Mouse (Mus musculus) limb, embryonic 11.5 days (tissue): ENCODE data around the gene Prkg2. TPM values are rescaled to one million over a fixed set of nuclear protein-coding genes. Genes with fewer than 3 reads are reported as not detected.
A peak's percentile ranks its signal among the peaks of the same experiment; 100 is the strongest.

Experiments used
- ATAC-seq: fragments of 200-750 bp; cut with Nextera tagmentation; 2 replicates; pipeline ENCODE4 v1.8.0; 2017; ENCODE audit warnings: low read depth; ENCODE audit not compliant: insufficient number of reproducible peaks, low FRiP score, low TSS enrichment
- DNase-seq: peaks from one replicate; pipeline ENCODE4 v3.0.0-alpha.2; 2015; ENCODE audit warnings: low spot score
- H3K27ac ChIP-seq: fragments of 300-500 bp; sonication (generic); replicated peaks from 2 replicates; pipeline ENCODE4 v1.5.1; 2014; ENCODE audit warnings: low read depth, mild to moderate bottlenecking, low read length
- H3K27me3 ChIP-seq: fragments of 300-500 bp; sonication (generic); 2 replicates; pipeline ENCODE4 v1.6.1; 2014; ENCODE audit warnings: mild to moderate bottlenecking, low read length, mixed read lengths; ENCODE audit not compliant: control insufficient read depth, insufficient read depth
- H3K36me3 ChIP-seq: fragments of 300-500 bp; sonication (generic); 2 replicates; pipeline ENCODE4 v1.6.1; 2014; ENCODE audit warnings: mild to moderate bottlenecking, low read length, moderate library complexity, mixed read lengths; ENCODE audit not compliant: control insufficient read depth, insufficient read depth
- H3K4me1 ChIP-seq: fragments of 300-500 bp; sonication (generic); 2 replicates; pipeline ENCODE4 v1.6.1; 2014; ENCODE audit warnings: low read length, mixed read lengths; ENCODE audit not compliant: control insufficient read depth, insufficient read depth
- H3K4me2 ChIP-seq: fragments of 300-500 bp; sonication (generic); 2 replicates; pipeline ENCODE4 v1.6.1; 2014; ENCODE audit warnings: low read depth, mild to moderate bottlenecking, moderate library complexity; ENCODE audit not compliant: severe bottlenecking
- H3K4me3 ChIP-seq: fragments of 300-500 bp; sonication (generic); 2 replicates; pipeline ENCODE4 v1.5.1; 2014; ENCODE audit warnings: low read depth, low read length
- H3K9ac ChIP-seq: fragments of 300-500 bp; sonication (generic); 2 replicates; pipeline ENCODE4 v1.6.1; 2014; ENCODE audit warnings: mild to moderate bottlenecking, low read length
- H3K9me3 ChIP-seq: fragments of 300-500 bp; sonication (generic); 2 replicates; pipeline ENCODE4 v1.6.1; 2016; ENCODE audit warnings: low read length; ENCODE audit not compliant: control insufficient read depth
- whole genome bisulfite sequencing: fragments of 180-500 bp; shearing (Covaris S2); extraction: QIAGEN DNeasy Blood & Tissue Kit; methylation state at CpG from one replicate; pipeline ENCODE4 v1.1.7; 2014; 5-methylcytosine and 5-hydroxymethylcytosine counted together
- polyA plus RNA-seq: library from polyadenylated mRNA; unstranded; fragments of >200 nt; fragmentation: Nextera tagmentation; extraction: Ambion mirVana; gene quantifications from 2 replicates; pipeline ENCODE4 v1.2.1, GENCODE M21; 2014

Prkg2 gene
- polyA plus RNA-seq = 1.7 TPM in 2 replicates

GRCm38 (mm10) chr5:99036596-99037441, at the start of gene Prkg2:
Gene Prkg2, minus strand, starts transcription at chr5:99037351.
- under 1% methylated on average over 86 of the region's 94 CpGs for WGBS
- H3K27me3 ChIP-seq = peaks cover 15% of the 10 kb centered on the region; the same call in 1 of the 2 replicates

DNA sequence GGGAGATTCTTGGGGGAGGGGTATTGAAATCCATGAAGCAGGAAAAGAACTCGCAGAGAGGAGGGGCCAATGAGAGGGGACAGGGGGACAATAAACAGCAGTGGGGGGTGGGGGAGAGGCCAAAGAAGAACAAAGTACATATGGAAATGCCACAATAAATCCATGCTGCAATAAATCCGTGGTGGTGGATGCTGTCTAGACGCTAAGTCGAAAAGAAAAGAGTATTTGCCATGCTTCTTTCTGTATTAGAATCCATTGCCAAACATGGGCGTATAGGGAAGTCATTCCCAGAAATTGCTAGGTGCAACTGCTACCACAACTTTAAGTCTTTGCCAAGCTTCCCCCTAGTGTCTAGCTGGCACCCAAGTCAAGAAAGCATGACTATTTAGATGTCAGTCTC, 46.8 kb upstream of the Prkg2 start:
- H3K4me1 ChIP-seq = 0 out of 2 replicates have a peak, but pooled peaks cover 4% of the 10 kb centered on the region
- H3K27me3 ChIP-seq = no peaks in the 10 kb centered on the region
- H3K36me3 ChIP-seq = no peaks in the 10 kb centered on the region
- H3K9ac ChIP-seq = no peak overlapping the region
- H3K27ac ChIP-seq = no peak overlapping the region
- no peak overlapping the region for H3K4me2 ChIP-seq
- H3K4me3 ChIP-seq = no peak overlapping the region
- WGBS = 31% methylated on average over 5 of the region's 5 CpGs
- H3K9me3 ChIP-seq = no peaks in the 10 kb centered on the region
- DNase-seq (no peak), ATAC-seq (no peak)

More at GRCm38 (mm10) chr5:99036596-99037441, at the start of gene Prkg2:
- H3K4me1 ChIP-seq = no peaks in the 10 kb centered on the region
- H3K4me2 ChIP-seq = peak within 1 kb of the TSS; percentile 97
- peak within 1 kb of the TSS; percentile 60 for H3K4me3 ChIP-seq
- no peak within 1 kb of the TSS for H3K27ac ChIP-seq
- no peaks in the 10 kb centered on the region for H3K9me3 ChIP-seq
- H3K9ac ChIP-seq = peak within 1 kb of the TSS; percentile 64
- no peaks in the 10 kb centered on the region for H3K36me3 ChIP-seq
- DNase-seq = peak; percentile 67
- ATAC-seq = peak; percentile 79

GRCm38 (mm10) chr5:99078375-99078774, 41.2 kb upstream of the Prkg2 start:
- H3K27me3 ChIP-seq = no peaks in the 10 kb centered on the region
- H3K9ac ChIP-seq = no peak overlapping the region
- 0 out of 2 replicates have a peak, but pooled peaks cover 5% of the 10 kb centered on the region for H3K4me1 ChIP-seq
- DNase-seq (peak; percentile 18), ATAC-seq (no peak)
- WGBS = 75% methylated on average over 2 of the region's 2 CpGs
- no peak overlapping the region for H3K27ac ChIP-seq
- H3K9me3 ChIP-seq = no peaks in the 10 kb centered on the region
- H3K4me3 ChIP-seq = no peak overlapping the region
- no peaks in the 10 kb centered on the region for H3K36me3 ChIP-seq
- no peak overlapping the region for H3K4me2 ChIP-seq

- Histone ChIP-seq H3K9me3 (no peaks in the 10 kb centered on the region), H3K4me3 (no peak overlapping the region), H3K4me2 (no peak overlapping the region), H3K9ac (no peak overlapping the region), H3K27ac (no peak overlapping the region), H3K4me1 (no peaks in the 10 kb centered on the region), H3K27me3 (no peaks in the 10 kb centered on the region), H3K36me3 (no peaks in the 10 kb centered on the region)
- no peak for ATAC-seq
- 99% methylated on average over 2 of the region's 2 CpGs for WGBS
- no peak for DNase-seq
Observed at GRCm38 (mm10) chr5:99068391-99068790, 31.2 kb upstream of the Prkg2 start.

GRCm38 (mm10) chr5:99062582-99062981, 25.4 kb upstream of the Prkg2 start:
- Histone ChIP-seq H3K27me3 (no peaks in the 10 kb centered on the region), H3K4me1 (no peaks in the 10 kb centered on the region), H3K9ac (no peak overlapping the region), H3K4me3 (no peak overlapping the region), H3K27ac (no peak overlapping the region), H3K9me3 (no peaks in the 10 kb centered on the region), H3K36me3 (no peaks in the 10 kb centered on the region), H3K4me2 (no peak overlapping the region)
- no peak for DNase-seq
- ATAC-seq = no peak

- Histone ChIP-seq H3K36me3 (no peaks in the 10 kb centered on the region), H3K4me1 (no peaks in the 10 kb centered on the region), H3K4me2 (no peak overlapping the region), H3K27ac (no peak overlapping the region), H3K27me3 (peaks cover 15% of the 10 kb centered on the region; the same call in 1 of the 2 replicates), H3K9me3 (no peaks in the 10 kb centered on the region), H3K9ac (no peak overlapping the region), H3K4me3 (no peak overlapping the region)
- ATAC-seq = no peak
- 96% methylated on average over 6 of the region's 6 CpGs for WGBS
- peak; percentile 16 for DNase-seq
Observed at GRCm38 (mm10) chr5:99039021-99039420, 1.9 kb upstream of the Prkg2 start.

DNA sequence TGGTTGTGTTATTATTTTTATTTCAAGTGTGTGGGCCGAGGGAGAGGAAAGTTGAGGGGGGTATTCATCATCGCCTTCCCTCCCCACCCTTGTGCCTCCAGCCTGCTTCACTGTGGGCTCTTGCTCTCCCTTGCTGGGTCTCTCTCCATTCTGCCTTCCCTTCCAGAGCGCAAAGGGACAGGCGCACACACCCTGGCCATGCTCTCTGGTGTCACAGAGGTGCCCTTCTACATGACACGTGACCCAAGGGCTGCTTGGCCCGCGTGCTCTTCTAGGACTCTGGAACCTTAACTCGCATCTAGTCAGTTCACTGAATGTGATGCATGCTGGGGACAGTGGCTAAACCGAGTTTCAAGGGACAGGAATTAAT, 276 bp upstream of the Prkg2 start:
- Histone ChIP-seq H3K27me3 (peaks cover 15% of the 10 kb centered on the region; the same call in 1 of the 2 replicates), H3K4me2 (peak overlapping the region; percentile 97), H3K4me3 (peak overlapping the region; percentile 60), H3K36me3 (no peaks in the 10 kb centered on the region), H3K9me3 (no peaks in the 10 kb centered on the region), H3K27ac (no peak overlapping the region), H3K4me1 (no peaks in the 10 kb centered on the region), H3K9ac (no peak overlapping the region; the same call in 1 of the 2 replicates)
- 4% methylated on average over 9 of the region's 9 CpGs for WGBS
- DNase-seq (no peak), ATAC-seq (no peak; the same call in 1 of the 2 replicates)

DNA sequence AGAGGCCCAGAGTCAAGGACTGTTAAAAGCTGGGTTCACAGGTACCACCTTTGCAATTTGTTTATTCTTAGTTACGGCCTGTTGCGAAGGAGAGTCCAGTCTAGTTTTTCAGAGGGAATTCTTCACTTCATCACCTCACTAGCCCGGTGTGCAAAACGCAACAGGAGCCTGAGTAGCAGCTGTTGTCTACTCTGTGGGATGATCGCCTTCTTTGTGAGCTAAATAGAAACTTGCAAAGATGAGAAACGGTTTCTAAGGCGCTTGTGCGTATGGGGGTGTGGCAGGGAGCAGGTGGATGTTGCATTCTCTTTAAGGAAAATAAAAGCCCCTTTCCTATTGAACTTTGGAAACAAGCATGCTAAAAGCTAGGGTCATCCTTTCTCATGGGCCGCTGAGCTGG, 1.2 kb downstream of the Prkg2 start:
- no peak overlapping the region for H3K27ac ChIP-seq
- no peaks in the 10 kb centered on the region for H3K9me3 ChIP-seq
- H3K9ac ChIP-seq = no peak overlapping the region
- peaks cover 15% of the 10 kb centered on the region; the same call in 1 of the 2 replicates for H3K27me3 ChIP-seq
- no peaks in the 10 kb centered on the region for H3K4me1 ChIP-seq
- no peaks in the 10 kb centered on the region for H3K36me3 ChIP-seq
- DNase-seq (peak; percentile 19), ATAC-seq (no peak)
- H3K4me3 ChIP-seq = no peak overlapping the region
- 56% methylated on average over 9 of the region's 9 CpGs for WGBS
- H3K4me2 ChIP-seq = no peak overlapping the region; the same call in 1 of the 2 replicates
